Mouse (Mus musculus): Measurements from ENCODE around the gene Gm49333. TPM values are rescaled to one million over a fixed set of nuclear protein-coding genes. Genes with fewer than 3 reads are reported as not detected.

The Gm49333 gene
- total and polyA plus RNA-seq, 2 experiments, result not detected

DNA sequence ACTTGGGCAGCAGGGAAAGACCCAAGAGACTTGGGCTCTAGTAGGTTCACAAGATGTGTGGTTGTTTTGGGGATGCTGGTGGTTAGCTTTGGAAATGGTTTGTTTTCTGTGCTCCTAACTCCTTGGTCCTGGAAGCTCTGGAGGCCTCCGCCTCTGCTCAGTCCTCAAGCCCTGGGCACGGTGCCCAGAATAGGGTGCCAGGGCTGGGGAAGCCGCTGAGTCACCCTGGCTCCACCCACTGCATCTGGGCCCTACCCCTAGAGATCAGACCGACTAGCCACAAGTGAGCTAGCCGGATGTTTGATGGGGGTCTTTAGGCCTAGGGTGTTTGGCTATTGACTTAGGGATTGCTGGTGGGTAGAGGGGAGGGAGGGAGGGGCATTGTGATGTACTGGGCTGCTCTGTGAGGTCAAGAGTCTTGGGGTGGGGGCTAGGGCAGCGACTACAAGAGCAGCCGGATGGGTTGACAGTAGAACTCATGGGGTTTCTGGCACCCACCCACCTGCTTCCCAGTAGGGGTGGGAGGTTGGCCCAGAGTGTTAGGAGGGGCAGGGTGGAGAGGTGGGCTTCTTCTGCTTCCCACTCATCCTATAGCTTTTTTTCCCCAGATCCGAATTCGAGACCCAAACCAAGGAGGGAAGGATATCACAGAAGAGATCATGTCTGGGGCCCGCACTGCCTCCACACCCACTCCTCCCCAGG lies 66.7 kb downstream of the Gm49333 start:
- H3K79me2 ChIP-seq (ENCODE audit: control insufficient read depth, insufficient read depth, low read length), result peaks cover 20% of the 10 kb centered on the region
- no peak overlapping the region for H3K9ac ChIP-seq (ENCODE audit: low read depth, low read length)
- DNase-seq (ENCODE audit: extremely low read depth, low read depth, low spot score), result peak; percentile 70
- no peak overlapping the region for H3K27ac ChIP-seq (replicated peaks; ENCODE audit: insufficient read depth, low read depth, low read length)
- 44% methylated on average over 10 of the region's 10 CpGs for WGBS
- peaks cover 16% of the 10 kb centered on the region for H3K4me1 ChIP-seq (ENCODE audit: control insufficient read depth, insufficient read depth, low read length)
- peaks cover 70% of the 10 kb centered on the region for H3K36me3 ChIP-seq (ENCODE audit: control insufficient read depth, insufficient read depth, low read length)
- H3K27me3 ChIP-seq (ENCODE audit: control insufficient read depth, insufficient read depth, low read length), result no peaks in the 10 kb centered on the region
- H3K4me3 ChIP-seq (ENCODE audit: insufficient read depth, low read depth, low read length), result no peak overlapping the region
- no peak for TF ChIP-seq CTCF (IDR thresholded peaks at IDR 0.05; ENCODE audit: low read depth, low read length)
- TF ChIP-seq POLR2A (IDR thresholded peaks at IDR 0.05; ENCODE audit: extremely low read depth, insufficient read depth, low read length), result no peak

DNA sequence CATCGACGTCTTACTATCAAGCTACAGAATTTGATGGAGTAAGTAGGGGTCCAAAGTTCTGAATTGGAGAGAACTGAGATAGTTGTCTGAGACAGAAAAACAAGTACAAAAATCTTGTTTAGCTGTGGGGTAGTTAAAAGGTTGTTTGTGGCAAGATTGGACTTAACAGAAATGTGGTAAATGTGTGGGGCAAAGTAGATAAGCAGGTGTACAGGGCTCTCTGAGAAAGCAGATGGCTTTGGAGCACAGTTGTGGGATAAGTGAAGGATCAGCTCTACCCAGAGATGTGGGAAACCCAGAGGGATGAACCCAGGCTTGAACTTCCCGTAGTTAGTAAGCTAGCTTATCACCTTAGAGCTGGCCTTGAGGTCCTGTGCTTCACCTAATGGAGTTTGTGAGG lies 79.4 kb downstream of the Gm49333 start:
- TF ChIP-seq CTCF (IDR thresholded peaks at IDR 0.05; ENCODE audit: low read depth, low read length) (no peak), POLR2A (IDR thresholded peaks at IDR 0.05; ENCODE audit: extremely low read depth, insufficient read depth, low read length) (no peak)
- no peaks in the 10 kb centered on the region for H3K79me2 ChIP-seq (ENCODE audit: control insufficient read depth, insufficient read depth, low read length)

DNA sequence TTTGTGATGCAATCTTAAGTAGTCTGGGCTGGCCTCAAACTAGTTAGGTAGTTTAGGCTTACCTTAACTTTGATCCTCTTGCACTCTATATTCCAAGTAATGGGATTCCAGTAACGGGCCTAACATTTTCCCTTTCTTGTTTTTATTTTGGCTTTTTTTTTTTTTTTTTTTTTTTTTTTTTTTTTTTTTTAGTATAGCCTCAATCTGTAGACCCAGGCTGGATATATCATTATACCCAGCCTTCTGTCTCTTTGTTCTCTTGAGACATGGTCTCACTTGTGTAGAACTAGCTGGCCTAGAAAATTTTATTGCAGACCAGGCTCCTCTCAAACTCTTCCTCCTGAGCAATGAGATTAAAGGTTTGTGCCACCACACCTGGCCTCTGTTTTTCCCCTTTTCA lies 80.2 kb downstream of the Gm49333 start:
- no peaks in the 10 kb centered on the region for H3K79me2 ChIP-seq (ENCODE audit: control insufficient read depth, insufficient read depth, low read length)
- WGBS, result 69% methylated on average over 1 of the region's 1 CpGs
- no peak for TF ChIP-seq CTCF (IDR thresholded peaks at IDR 0.05; ENCODE audit: low read depth, low read length)
- no peak for TF ChIP-seq POLR2A (IDR thresholded peaks at IDR 0.05; ENCODE audit: extremely low read depth, insufficient read depth, low read length)
- no peak overlapping the region for H3K9ac ChIP-seq (ENCODE audit: low read depth, low read length)
- peaks cover 4% of the 10 kb centered on the region; the same call in 1 of the 2 replicates for H3K4me1 ChIP-seq (ENCODE audit: control insufficient read depth, insufficient read depth, low read length)
- no peaks in the 10 kb centered on the region for H3K27me3 ChIP-seq (ENCODE audit: control insufficient read depth, insufficient read depth, low read length)
- no peak for DNase-seq (ENCODE audit: extremely low read depth, low read depth, low spot score)
- peaks cover 47% of the 10 kb centered on the region for H3K36me3 ChIP-seq (ENCODE audit: control insufficient read depth, insufficient read depth, low read length)
- no peak overlapping the region for H3K4me3 ChIP-seq (ENCODE audit: insufficient read depth, low read depth, low read length)
- no peak overlapping the region for H3K27ac ChIP-seq (replicated peaks; ENCODE audit: insufficient read depth, low read depth, low read length)

More for the DNA sequence above, 79.4 kb downstream of the Gm49333 start:
- Histone ChIP-seq H3K27ac (replicated peaks; ENCODE audit: insufficient read depth, low read depth, low read length) (no peak overlapping the region), H3K4me3 (ENCODE audit: insufficient read depth, low read depth, low read length) (no peak overlapping the region), H3K36me3 (ENCODE audit: control insufficient read depth, insufficient read depth, low read length) (peaks cover 55% of the 10 kb centered on the region), H3K4me1 (ENCODE audit: control insufficient read depth, insufficient read depth, low read length) (no peaks in the 10 kb centered on the region), H3K27me3 (ENCODE audit: control insufficient read depth, insufficient read depth, low read length) (no peaks in the 10 kb centered on the region), H3K9ac (ENCODE audit: low read depth, low read length) (no peak overlapping the region)
- WGBS, result 77% methylated on average over 3 of the region's 3 CpGs
- no peak for DNase-seq (ENCODE audit: extremely low read depth, low read depth, low spot score)

DNA sequence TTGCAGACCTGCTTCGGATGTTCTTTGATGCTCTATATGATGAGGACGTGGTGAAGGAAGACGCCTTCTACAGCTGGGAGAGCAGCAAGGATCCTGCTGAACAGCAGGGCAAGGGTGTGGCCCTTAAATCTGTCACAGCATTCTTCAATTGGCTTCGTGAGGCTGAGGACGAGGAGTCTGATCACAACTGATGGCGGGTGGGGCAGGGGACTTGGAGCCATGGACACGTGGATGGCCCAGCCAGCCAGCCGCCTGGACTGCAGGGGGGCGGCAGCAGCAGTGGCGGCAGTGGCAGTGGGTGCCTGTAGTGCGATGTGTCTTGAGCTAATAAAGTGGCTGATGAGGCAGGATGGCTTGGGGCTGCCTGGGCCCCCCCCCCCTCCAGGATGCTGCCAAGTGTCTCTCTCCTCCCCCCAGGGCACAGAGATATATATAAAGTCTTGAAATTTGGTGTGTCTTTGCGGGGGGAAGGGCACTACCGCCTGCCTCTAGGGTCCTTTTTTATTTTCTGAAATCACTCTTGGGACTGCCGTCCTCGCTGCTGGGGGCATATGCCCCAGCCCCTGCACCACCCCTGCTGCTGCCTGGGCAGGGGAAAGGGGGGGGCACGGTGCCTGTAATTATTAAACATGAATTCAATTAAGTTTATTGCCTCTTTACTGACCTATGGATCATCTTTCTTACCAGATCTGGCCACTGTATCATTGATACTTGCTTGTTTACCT lies 81.0 kb downstream of the Gm49333 start:
- Histone ChIP-seq H3K27ac (replicated peaks; ENCODE audit: insufficient read depth, low read depth, low read length) (no peak overlapping the region), H3K4me3 (ENCODE audit: insufficient read depth, low read depth, low read length) (no peak overlapping the region)
- no peak for DNase-seq (ENCODE audit: extremely low read depth, low read depth, low spot score)

DNA sequence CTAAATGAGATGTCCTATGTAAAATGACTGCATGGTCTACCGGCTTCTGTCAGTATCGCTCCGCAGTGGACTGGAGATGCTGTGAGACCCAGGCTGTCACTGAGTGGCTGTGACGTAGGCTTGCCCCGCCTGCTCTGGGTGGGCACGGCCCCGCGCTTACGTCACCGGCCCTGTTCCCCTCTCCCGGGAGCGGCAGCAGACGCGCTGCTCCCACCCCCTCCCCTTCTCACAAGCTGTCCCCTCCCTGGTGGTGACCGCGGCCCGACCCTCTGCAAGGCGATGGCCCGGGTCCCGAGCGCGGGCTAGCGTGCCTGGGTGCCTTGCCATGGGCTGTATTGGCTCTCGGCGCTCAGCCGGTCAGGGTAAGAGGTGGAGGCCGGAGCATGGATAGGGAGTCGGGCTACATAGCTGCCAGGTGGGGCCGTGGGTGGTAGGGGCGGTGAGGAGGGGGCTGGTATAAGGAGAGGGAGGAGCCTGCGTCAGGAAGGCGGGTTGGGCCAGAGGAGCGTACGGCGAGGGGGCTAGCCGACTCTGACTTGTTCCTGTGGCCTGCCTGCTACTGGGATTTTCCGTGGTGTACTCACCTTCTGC lies 81.8 kb downstream of the Gm49333 start, which contains the start of gene Fam131a:
TSS of gene Fam131a (plus strand) at position 131 of the 591 bp plus-strand sequence.
- peaks cover 31% of the 10 kb centered on the region for H3K36me3 ChIP-seq (ENCODE audit: control insufficient read depth, insufficient read depth, low read length)
- peaks cover 4% of the 10 kb centered on the region; the same call in 1 of the 2 replicates for H3K4me1 ChIP-seq (ENCODE audit: control insufficient read depth, insufficient read depth, low read length)
- peak within 1 kb of the TSS; percentile 71 for H3K4me3 ChIP-seq (ENCODE audit: insufficient read depth, low read depth, low read length)
- no peak within 1 kb of the TSS for H3K27ac ChIP-seq (replicated peaks; ENCODE audit: insufficient read depth, low read depth, low read length)
- 6% methylated on average over 37 of the region's 37 CpGs for WGBS
- H3K79me2 ChIP-seq (ENCODE audit: control insufficient read depth, insufficient read depth, low read length), result no peaks in the 10 kb centered on the region
- H3K9ac ChIP-seq (ENCODE audit: low read depth, low read length), result peak within 1 kb of the TSS; percentile 82
- TF ChIP-seq CTCF (IDR thresholded peaks at IDR 0.05; ENCODE audit: low read depth, low read length), result no peak
- TF ChIP-seq POLR2A (IDR thresholded peaks at IDR 0.05; ENCODE audit: extremely low read depth, insufficient read depth, low read length), result no peak
- peak; percentile 41 for DNase-seq (ENCODE audit: extremely low read depth, low read depth, low spot score)
- no peaks in the 10 kb centered on the region for H3K27me3 ChIP-seq (ENCODE audit: control insufficient read depth, insufficient read depth, low read length)

More for the DNA sequence above, 81.0 kb downstream of the Gm49333 start:
- Histone ChIP-seq H3K27me3 (ENCODE audit: control insufficient read depth, insufficient read depth, low read length) (no peaks in the 10 kb centered on the region), H3K79me2 (ENCODE audit: control insufficient read depth, insufficient read depth, low read length) (no peaks in the 10 kb centered on the region), H3K36me3 (ENCODE audit: control insufficient read depth, insufficient read depth, low read length) (peaks cover 39% of the 10 kb centered on the region), H3K4me1 (ENCODE audit: control insufficient read depth, insufficient read depth, low read length) (peaks cover 4% of the 10 kb centered on the region; the same call in 1 of the 2 replicates), H3K9ac (ENCODE audit: low read depth, low read length) (no peak overlapping the region)
- 75% methylated on average over 16 of the region's 16 CpGs for WGBS
- TF ChIP-seq CTCF (IDR thresholded peaks at IDR 0.05; ENCODE audit: low read depth, low read length), result no peak
- TF ChIP-seq POLR2A (IDR thresholded peaks at IDR 0.05; ENCODE audit: extremely low read depth, insufficient read depth, low read length), result no peak
